Mouse (Mus musculus): ENCODE results near the gene Mbnl1.

DNA sequence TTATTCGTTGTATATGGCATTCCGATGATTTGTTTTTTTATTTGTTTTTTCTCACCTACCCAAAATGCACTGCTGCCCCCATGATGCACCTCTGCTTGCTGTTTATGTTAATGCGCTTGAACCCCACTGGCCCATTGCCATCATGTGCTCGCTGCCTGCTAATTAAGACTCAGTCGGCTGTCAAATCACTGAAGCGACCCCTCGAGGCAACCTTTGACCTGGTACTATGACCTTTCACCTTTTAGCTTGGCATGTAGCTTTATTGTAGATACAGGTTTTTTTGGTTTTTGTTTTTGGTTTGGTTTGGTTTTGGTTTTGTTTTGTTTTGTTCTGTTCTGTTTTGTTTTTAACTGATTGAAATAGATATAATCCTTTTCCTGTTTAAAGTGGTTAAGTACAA lies 141.9 kb downstream of the Mbnl1 start:
- no peak for TF ChIP-seq CTCF (IDR thresholded peaks at IDR 0.05; ENCODE audit: control insufficient read depth, insufficient read depth, low read length)
- no peak for TF ChIP-seq POLR2A (IDR thresholded peaks at IDR 0.05; ENCODE audit: borderline replicate concordance, control insufficient read depth, low read depth, low read length)
